Mouse (Mus musculus): ENCODE results near the gene Zfp410.

Gene Zfp410

DNA sequence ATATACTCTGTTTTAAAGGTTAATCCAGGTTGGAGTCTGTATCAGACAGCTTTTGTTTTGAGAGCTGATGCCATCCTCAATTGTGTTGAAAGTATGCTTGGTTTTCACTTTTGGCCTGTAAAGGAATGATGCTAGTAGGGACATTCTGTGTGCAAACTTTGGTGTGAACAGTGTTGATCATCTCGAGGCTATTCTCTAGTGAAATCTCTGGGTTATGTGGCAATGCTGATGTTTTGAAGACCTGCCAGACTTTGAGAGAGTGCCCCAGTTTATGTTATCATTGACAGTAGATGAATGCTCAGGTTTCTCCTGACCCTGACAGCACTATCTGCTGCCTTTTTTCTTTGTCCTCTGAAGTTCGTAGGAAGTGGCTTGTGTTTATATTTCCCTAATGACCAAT, 46.2 kb downstream of the Zfp410 start:
- DNase-seq, result no peak

DNA sequence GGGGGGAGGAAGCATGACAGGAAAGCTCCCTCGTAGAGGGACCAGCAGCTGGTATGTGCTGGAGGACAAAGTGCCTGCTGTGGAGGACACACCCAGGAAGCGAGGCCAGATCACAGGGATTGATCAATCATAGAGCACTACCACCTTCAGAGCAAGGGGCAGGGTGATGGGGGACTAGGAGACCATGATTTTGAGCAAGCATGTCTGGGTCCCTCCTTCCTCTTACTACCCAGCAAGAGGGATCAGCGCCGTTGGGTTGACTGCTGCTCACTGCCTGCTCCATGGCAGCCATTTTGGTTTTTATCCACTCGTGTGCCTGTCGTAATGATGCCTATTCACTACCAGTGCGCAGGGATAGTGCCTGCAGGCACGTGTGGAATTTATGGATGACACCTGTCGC, 47.6 kb downstream of the Zfp410 start:
- no peak for DNase-seq

DNA sequence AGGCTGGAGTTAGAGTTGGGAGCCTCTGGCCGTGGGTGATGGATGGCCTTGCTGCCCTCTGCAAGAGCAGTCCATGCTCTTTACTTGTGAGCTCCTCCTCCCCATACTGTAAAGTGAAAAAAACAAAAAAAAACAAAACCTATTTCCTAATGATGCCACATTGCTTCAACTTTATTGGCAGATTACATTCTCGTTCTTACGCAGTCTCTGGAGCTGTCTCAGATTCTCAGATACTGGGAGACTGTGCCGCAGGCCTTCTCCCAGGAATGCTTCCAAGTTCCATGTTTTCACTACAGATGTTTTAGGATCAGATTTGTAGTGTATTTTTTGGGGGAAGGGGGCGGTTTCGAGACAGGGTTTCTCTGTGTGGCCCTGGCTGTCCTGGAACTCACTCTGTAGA, 48.5 kb downstream of the Zfp410 start:
- DNase-seq, result no peak

DNA sequence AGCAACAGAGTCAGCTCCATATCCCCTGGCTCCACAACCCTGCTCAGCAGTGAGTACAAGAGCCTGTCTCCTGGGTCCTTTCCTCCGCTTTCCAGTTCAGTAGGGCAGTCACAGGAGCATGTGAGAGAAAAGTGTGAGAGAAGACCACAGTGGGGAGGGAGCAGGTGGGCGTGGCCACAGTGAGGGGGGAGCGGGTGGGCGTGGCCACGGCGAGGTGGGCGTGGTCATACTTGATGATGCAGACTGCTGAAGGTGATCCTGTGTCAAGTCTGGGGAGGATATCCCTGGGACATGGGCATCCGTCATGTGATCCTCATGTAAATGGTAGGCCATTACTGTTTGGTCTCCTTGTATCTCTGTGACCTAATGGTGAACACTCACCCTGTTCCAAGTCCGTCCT, 50.3 kb downstream of the Zfp410 start:
- no peak for DNase-seq

DNA sequence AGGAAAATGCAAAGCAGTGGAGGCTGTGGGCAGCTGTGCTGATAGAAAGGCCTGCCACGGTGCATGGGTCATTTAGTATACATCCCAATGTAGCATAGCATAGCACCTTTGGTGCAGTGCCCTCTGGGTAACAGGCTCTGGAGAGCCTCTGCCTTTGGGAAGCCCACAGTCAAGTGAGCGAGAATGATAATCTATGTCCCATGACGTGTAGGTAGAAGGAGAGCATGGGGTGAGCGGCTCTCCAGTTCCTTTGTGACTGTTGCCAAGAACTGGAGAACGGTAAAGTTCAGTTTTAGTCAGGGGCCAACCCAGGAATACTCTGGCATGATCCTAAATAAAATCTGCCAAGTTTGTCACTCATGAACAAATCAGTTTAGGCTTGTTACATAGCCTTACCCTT, 55.0 kb downstream of the Zfp410 start:
- no peak for DNase-seq

DNA sequence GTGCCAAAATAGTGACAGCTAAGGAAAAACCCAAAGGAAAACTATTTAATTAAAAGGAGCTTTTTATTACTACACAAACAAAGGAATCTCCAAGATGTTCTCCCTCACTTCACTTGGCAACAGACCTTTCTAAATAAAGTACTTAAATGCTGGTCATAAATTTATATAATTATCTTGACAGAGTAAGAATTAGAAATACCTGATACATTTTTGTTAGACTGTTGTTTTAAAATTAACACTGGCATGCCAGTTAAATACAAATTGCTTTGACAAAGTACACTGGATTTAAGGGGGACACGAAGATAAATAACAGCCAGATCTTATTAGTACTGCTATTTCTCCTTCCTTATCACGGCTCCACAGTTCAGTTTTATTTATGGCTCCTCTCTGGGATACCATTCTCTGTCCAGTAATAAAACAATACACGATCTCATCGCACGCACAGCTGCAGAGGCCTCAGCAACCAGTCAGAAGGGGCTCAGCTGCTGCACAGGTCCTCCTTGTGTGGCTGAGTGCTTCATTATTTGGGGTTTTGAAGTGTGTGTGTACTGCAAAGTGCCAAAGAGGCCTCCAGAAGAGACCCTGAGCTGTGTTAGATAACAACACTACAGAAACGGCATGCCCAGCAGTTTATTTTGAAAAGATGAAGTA, 57.3 kb downstream of the Zfp410 start:
- no peak for DNase-seq

DNA sequence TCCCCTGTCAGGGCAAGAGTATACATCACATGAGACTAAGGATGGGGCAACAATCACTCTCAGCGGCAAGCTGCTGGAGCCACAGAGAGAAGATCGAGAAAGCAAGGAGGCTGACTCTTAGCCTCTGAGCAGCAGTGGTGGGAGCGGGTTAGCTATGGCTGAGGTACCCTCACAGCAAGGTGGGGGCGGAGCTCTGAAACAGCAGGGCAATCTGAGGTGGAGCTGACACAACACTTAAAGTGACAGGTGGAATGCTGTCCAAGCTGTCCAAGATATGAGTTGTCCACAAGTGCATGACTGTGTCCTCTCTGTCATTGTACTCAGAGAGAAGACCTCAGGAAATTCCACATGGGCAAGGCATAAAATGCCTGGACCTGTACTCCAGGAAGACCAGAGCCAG, 65.7 kb downstream of the Zfp410 start:
- DNase-seq, result no peak

DNA sequence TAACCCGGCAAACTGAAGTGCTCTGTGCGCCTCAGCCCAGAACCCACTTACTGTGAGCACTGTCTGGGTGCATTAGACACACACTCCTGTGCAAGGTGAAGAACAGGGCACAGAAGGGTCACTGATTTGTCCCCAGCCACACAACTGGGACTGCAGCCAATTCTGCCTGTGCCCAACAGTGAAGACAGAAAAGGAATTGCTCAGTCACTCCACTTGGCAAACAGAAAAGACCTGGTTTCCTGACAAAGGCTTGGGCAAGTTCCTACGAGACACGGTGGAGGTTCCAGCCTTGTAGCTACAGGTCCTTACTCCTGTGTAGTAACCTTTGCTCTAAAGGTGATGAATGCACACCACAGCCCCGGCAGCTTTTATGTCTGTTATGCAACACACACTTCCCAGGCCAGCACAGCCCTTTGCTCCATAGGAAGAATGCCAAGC, 68.0 kb downstream of the Zfp410 start:
- DNase-seq, result no peak

DNA sequence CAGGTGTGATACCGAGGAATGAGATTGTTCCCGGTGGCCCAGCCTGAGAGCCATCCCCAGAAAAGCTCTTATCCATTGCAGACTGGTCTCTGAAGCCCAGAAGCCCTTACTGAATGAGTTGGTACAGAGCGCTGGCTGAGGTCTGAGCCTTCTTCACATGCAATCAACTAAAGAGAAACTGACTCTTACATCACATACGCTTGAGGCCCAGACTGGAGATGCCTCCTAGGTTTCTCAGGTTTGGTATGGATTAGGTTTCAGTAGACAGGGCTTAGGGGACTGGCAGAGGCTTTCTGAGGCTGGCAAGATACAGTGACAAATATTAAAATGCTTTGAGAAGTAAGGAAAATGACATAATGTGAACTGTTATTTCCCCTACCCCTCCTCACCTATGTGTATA, 68.8 kb downstream of the Zfp410 start:
- DNase-seq, result no peak

DNA sequence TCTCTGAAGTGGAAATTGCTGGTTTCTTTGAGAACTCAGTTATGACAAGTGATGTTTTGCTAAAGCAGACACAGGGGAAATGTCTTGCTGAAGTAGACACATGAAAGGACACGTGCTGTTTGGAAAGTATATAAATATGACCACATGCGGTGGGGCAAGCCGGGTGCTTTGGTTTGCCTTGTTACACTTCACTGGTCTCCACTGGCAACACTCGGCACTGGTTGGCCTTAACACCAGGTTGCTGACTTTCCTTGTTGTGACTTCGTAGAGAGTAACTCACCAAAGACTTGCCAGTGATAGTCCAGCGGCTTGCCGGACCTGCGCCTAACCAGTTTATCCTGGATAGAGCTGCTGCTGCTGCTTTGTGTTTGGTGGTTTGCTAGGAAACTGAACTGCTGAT, 71.4 kb downstream of the Zfp410 start:
- no peak for DNase-seq

DNA sequence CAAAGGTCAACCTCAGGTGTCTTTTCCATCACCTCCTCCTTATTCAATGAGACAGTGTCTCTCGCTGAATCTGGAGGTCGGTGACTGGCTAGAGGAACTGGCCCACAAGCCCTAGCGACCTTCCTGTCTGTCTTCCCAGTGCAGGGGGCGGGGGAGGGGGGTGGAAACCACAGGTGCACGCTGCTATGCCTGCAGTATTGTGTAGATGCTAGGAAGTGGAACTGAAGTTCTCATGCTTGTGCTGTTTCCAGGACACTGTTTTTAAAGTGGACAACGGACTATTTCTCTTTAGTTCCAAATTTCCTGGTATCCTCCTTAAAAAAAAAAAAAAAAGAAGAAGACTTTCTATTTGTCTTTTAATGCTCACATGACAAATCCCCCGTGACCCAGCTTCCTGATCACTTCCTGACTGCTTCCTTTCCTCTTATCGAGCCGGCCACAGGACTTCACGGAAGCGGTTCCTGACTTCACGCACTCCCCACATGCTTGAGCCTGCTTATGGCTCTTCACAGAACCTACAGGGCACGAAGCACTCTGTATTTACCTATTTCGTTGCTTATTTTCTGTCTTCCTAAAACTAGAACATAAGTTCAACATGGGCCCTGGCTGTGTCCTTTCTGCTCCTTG, 72.2 kb downstream of the Zfp410 start:
- no peak for DNase-seq

DNA sequence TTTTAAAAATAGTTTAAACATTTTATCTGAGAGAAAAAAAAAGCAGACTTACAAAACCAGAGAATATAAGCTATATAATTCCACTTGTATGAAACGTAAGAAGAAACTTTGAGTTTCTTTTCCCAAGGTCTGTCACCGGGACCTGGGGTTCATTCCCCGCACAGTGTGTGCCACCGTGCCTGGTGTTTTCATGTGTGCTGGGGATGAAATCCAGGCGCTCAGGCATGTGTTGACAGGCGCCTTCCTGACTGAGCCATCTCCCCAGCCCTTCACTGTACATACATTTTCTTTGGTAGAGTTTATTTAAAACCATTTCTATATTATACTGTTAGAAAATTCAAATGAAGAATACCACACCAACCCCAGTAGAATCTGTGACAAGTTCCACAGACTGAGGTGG, 73.7 kb downstream of the Zfp410 start:
- no peak for DNase-seq

DNA sequence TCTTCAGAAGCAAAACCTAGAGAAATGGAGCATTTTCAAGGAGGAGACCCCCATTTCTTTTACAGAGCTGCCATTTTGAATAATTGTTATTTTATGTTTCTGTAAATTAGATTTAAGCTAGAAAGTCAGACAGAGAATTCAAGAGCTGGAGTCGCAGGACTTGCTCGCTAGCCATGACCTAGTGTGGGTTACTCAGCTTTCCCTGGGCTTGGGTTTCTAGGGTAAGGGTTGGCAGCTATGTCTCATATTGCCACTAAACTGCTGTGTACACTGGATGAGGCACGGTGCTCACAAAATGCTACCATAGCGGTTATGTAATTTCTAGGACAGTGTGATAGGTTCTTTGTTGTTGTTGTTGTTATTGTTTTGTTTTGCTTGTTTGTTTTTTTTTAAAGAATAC, 76.0 kb downstream of the Zfp410 start:
- DNase-seq, result no peak
